Mouse (Mus musculus): Measurements from ENCODE around the gene Olfr890. TPM values are rescaled to one million over a fixed set of nuclear protein-coding genes. Genes with fewer than 3 reads are reported as not detected.
"Not testable (repeated sequence)": the region's sequence is repeated elsewhere in the genome, so short reads cannot be mapped to it uniquely, and the experiment has no call there.

Olfr890 gene
- not detected for total RNA-seq (2021)

GRCm38 (mm10) chr9:38142217-38142616 lies at the start of gene Olfr890:
Olfr890 (plus strand) TSS chr9:38142517.
- no peak for DNase-seq

- no peak for DNase-seq
Observed at GRCm38 (mm10) chr9:38107828-38108227, 34.5 kb upstream of the Olfr890 start, which contains the start of gene Olfr888. Olfr888 (plus strand) TSS chr9:38108128.

GRCm38 (mm10) chr9:38114898-38115297 lies 27.4 kb upstream of the Olfr890 start, which contains the start of gene Olfr889:
Olfr889 (plus strand) TSS chr9:38115198.
- no peak for DNase-seq

- DNase-seq: not testable (repeated sequence)
Observed at GRCm38 (mm10) chr9:38168341-38168740, 26.0 kb downstream of the Olfr890 start.

- DNase-seq: no peak
Observed at GRCm38 (mm10) chr9:38180721-38181120, 38.4 kb downstream of the Olfr890 start, which contains the start of gene Olfr891. Olfr891 (minus strand) TSS chr9:38180821.

Other genes with a start within 250 kb of the Olfr890 start
- not detected for gene Olfr145, start 245.8 kb upstream of the Olfr890 start, total RNA-seq (2021)
- gene Olfr878, start 224.7 kb upstream of the Olfr890 start, total RNA-seq (2021): not detected
- not detected for gene Olfr881, start 150.7 kb upstream of the Olfr890 start, total RNA-seq (2021)
- gene Olfr883, start 116.7 kb upstream of the Olfr890 start, total RNA-seq (2021): not detected
- not detected for gene Olfr884, start 96.0 kb upstream of the Olfr890 start, total RNA-seq (2021)
- not detected for gene Olfr885, start 81.2 kb upstream of the Olfr890 start, total RNA-seq (2021)
- gene Olfr887, start 58.4 kb upstream of the Olfr890 start, total RNA-seq (2021): not detected
- not detected for gene Olfr888, start 34.4 kb upstream of the Olfr890 start, total RNA-seq (2021)
- gene Olfr889, start 27.3 kb upstream of the Olfr890 start, total RNA-seq (2021): not detected
- gene Olfr891, start 38.3 kb downstream of the Olfr890 start, total RNA-seq (2021): not detected
- gene Olfr893, start 65.8 kb downstream of the Olfr890 start, total RNA-seq (2021): not detected
- not detected for gene Olfr894, start 75.5 kb downstream of the Olfr890 start, total RNA-seq (2021)
- not detected for gene Olfr143, start 110.3 kb downstream of the Olfr890 start, total RNA-seq (2021)
- not detected for gene Olfr895, start 125.3 kb downstream of the Olfr890 start, total RNA-seq (2021)
- not detected for gene Olfr896-ps1, start 148.6 kb downstream of the Olfr890 start, total RNA-seq (2021)
- gene Olfr25, start 186.5 kb downstream of the Olfr890 start, total RNA-seq (2021): not detected
- not detected for gene Olfr898, start 205.9 kb downstream of the Olfr890 start, total RNA-seq (2021)
- not detected for gene Olfr250, start 224.4 kb downstream of the Olfr890 start, total RNA-seq (2021)
- not detected for gene Olfr251, start 234.6 kb downstream of the Olfr890 start, total RNA-seq (2021)